Mouse (Mus musculus) testis, adult 2 months (tissue): ENCODE measurements around the gene Trp63.

Experiments
- CTCF ChIP-seq: fragments of 200-500 bp; IDR thresholded peaks from 2 replicates; pipeline ENCODE4 v1.5.1; 2012; ENCODE audit warnings: low read depth, mild to moderate bottlenecking, inconsistent platforms, low read length, moderate library complexity; ENCODE audit not compliant: control insufficient read depth, insufficient read depth, insufficient replicate concordance
- POLR2A ChIP-seq: fragments of 200-500 bp; IDR thresholded peaks from 2 replicates; pipeline ENCODE4 v1.6.1; 2012; ENCODE audit warnings: low read depth, mild to moderate bottlenecking, inconsistent platforms, low read length, moderate library complexity; ENCODE audit not compliant: control insufficient read depth

GRCm38 (mm10) chr16:25843625-25844024 is 160.1 kb downstream of the Trp63 start:
- TF ChIP-seq CTCF (no peak), POLR2A (no peak)
